Mouse (Mus musculus): ENCODE measurements at regions not wholly inside any gene's neighbourhood (a gene's known extent, or its start where the extent isn't known, plus 50 kb on each side); places are given as distances from the start of the nearest gene placed in this dataset.

GRCm38 (mm10) chr11:111379842-111380241 is 313.9 kb downstream of the Kcnj2 start:
- H3K79me2 ChIP-seq (ENCODE audit: control insufficient read depth, insufficient read depth, low read length, poor library complexity) = no peaks in the 10 kb centered on the region
- H3K27ac ChIP-seq (ENCODE audit: control insufficient read depth, low read depth, low read length) = no peak overlapping the region
- no peaks in the 10 kb centered on the region for H3K27me3 ChIP-seq (ENCODE audit: control insufficient read depth in 1 of 2, insufficient read depth in 2 of 2, low read length in 2 of 2)
- H3K9me3 ChIP-seq (replicated peaks; ENCODE audit: insufficient read depth, low read length) = no peaks in the 10 kb centered on the region
- DNase-seq (ENCODE audit: low read depth, low spot score) = no peak
- H3K9ac ChIP-seq (ENCODE audit: control insufficient read depth, low read depth, low read length, poor library complexity, severe bottlenecking) = no peak overlapping the region
- no peaks in the 10 kb centered on the region for H3K36me3 ChIP-seq (ENCODE audit: control insufficient read depth in 1 of 2, insufficient read depth in 2 of 2, low read length in 2 of 2)
- no peak overlapping the region for H3K4me3 ChIP-seq (ENCODE audit: control insufficient read depth in 1 of 2, insufficient read depth in 1 of 2, low read depth in 2 of 2, low read length in 2 of 2)
- TF ChIP-seq MXI1 (IDR thresholded peaks at IDR 0.05; ENCODE audit: low read depth, low read length) = no peak
- no peak for TF ChIP-seq TAL1 (IDR thresholded peaks at IDR 0.05; ENCODE audit: low read length)
- TF ChIP-seq RCOR1 (IDR thresholded peaks at IDR 0.05; ENCODE audit: low read depth, low read length) = no peak
- no peak for TF ChIP-seq UBTF (IDR thresholded peaks at IDR 0.05; ENCODE audit: borderline replicate concordance, insufficient read depth, low read depth, low read length)
- no peak for TF ChIP-seq MEF2A (IDR thresholded peaks at IDR 0.05; ENCODE audit: extremely low read depth, insufficient replicate concordance, low read depth, low read length, poor library complexity, severe bottlenecking)
- no peak for TF ChIP-seq RAD21 (IDR thresholded peaks at IDR 0.05; ENCODE audit: low read depth, low read length)
- no peak for TF ChIP-seq ETS1 (IDR thresholded peaks at IDR 0.05; ENCODE audit: low read depth, low read length)
- no peak for TF ChIP-seq KAT2A (conservative IDR thresholded peaks at IDR 0.05; ENCODE audit: low read depth, low read length)
- TF ChIP-seq MAFK (IDR thresholded peaks at IDR 0.05; ENCODE audit: borderline replicate concordance, low read depth, low read length) = no peak
- no peak for TF ChIP-seq SMC3 (IDR thresholded peaks at IDR 0.05; ENCODE audit: low read depth, low read length)
- no peak for TF ChIP-seq EP300 (IDR thresholded peaks at IDR 0.05; ENCODE audit: low read depth in 1 of 2, low read length in 2 of 2)
- no peak for TF ChIP-seq ELF1 (IDR thresholded peaks at IDR 0.05; ENCODE audit: low read depth, low read length)
- TF ChIP-seq E2F4 (IDR thresholded peaks at IDR 0.05; ENCODE audit: borderline replicate concordance, low read depth, low read length) = no peak
- TF ChIP-seq ZMIZ1 (IDR thresholded peaks at IDR 0.05; ENCODE audit: low read depth, low read length) = no peak
- no peak for TF ChIP-seq NRF1 (IDR thresholded peaks at IDR 0.05; ENCODE audit: insufficient read depth, low read depth, low read length, poor library complexity, severe bottlenecking)
- no peak for TF ChIP-seq ZNF384 (IDR thresholded peaks at IDR 0.05; ENCODE audit: low read depth, low read length)
- TF ChIP-seq HCFC1 (IDR thresholded peaks at IDR 0.05; ENCODE audit: low read depth, low read length) = no peak
- no peak for TF ChIP-seq NELFE (IDR thresholded peaks at IDR 0.05; ENCODE audit: low read depth, low read length)
- TF ChIP-seq CTCF (IDR thresholded peaks at IDR 0.05 in 2 of 3, conservative IDR thresholded peaks at IDR 0.05 in 1 of 3; ENCODE audit: control insufficient read depth in 1 of 3, insufficient read depth in 1 of 3, low read depth in 2 of 3, low read length in 3 of 3, poor library complexity in 1 of 3, severe bottlenecking in 1 of 3) = no peak
- no peak for TF ChIP-seq MYC (IDR thresholded peaks at IDR 0.05; ENCODE audit: low read depth, low read length)
- H3K4me1 ChIP-seq (ENCODE audit: control insufficient read depth in 1 of 2, insufficient read depth in 2 of 2, low read length in 2 of 2) = no peaks in the 10 kb centered on the region

GRCm38 (mm10) chr11:111398706-111399105 is 332.7 kb downstream of the Kcnj2 start:
- no peaks in the 10 kb centered on the region for H3K4me1 ChIP-seq (ENCODE audit: control insufficient read depth in 1 of 2, insufficient read depth in 2 of 2, low read length in 2 of 2)
- TF ChIP-seq ELF1 (IDR thresholded peaks at IDR 0.05; ENCODE audit: low read depth, low read length) (no peak), POLR2AphosphoS2 (IDR thresholded peaks at IDR 0.05; ENCODE audit: low read length) (no peak), USF2 (IDR thresholded peaks at IDR 0.05; ENCODE audit: borderline replicate concordance in 1 of 2, insufficient read depth in 1 of 2, low read depth in 1 of 2, low read length in 2 of 2) (no peak), JUND (IDR thresholded peaks at IDR 0.05; ENCODE audit: low read depth, low read length) (no peak), BHLHE40 (IDR thresholded peaks at IDR 0.05; ENCODE audit: borderline replicate concordance, low read depth, low read length) (no peak), ZKSCAN1 (IDR thresholded peaks at IDR 0.05; ENCODE audit: low read depth, low read length) (no peak), EP300 (IDR thresholded peaks at IDR 0.05; ENCODE audit: low read depth in 1 of 2, low read length in 2 of 2) (no peak), RCOR1 (IDR thresholded peaks at IDR 0.05; ENCODE audit: low read depth, low read length) (no peak)
- H3K4me3 ChIP-seq (ENCODE audit: control insufficient read depth in 1 of 2, insufficient read depth in 1 of 2, low read depth in 2 of 2, low read length in 2 of 2) = no peak overlapping the region
- H3K9ac ChIP-seq (ENCODE audit: control insufficient read depth, low read depth, low read length, poor library complexity, severe bottlenecking) = no peak overlapping the region
- no peaks in the 10 kb centered on the region for H3K9me3 ChIP-seq (replicated peaks; ENCODE audit: insufficient read depth, low read length)
- no peak for DNase-seq (ENCODE audit: low read depth, low spot score)
- H3K27ac ChIP-seq (ENCODE audit: control insufficient read depth, low read depth, low read length) = no peak overlapping the region
- no peaks in the 10 kb centered on the region for H3K36me3 ChIP-seq (ENCODE audit: control insufficient read depth in 1 of 2, insufficient read depth in 2 of 2, low read length in 2 of 2)
- H3K79me2 ChIP-seq (ENCODE audit: control insufficient read depth, insufficient read depth, low read length, poor library complexity) = no peaks in the 10 kb centered on the region
- H3K27me3 ChIP-seq (ENCODE audit: control insufficient read depth in 1 of 2, insufficient read depth in 2 of 2, low read length in 2 of 2) = no peaks in the 10 kb centered on the region
